Mouse (Mus musculus) thymus, adult 2 months (tissue): ENCODE measurements around the gene Edf1.

Experiments used
- CTCF ChIP-seq: fragments of 200-500 bp; IDR thresholded peaks from 2 replicates; pipeline ENCODE4 v1.5.1; 2012; ENCODE audit warnings: mild to moderate bottlenecking, control low read depth, low read length, moderate library complexity, borderline replicate concordance; ENCODE audit not compliant: control insufficient read depth, poor library complexity, insufficient read depth; ENCODE audit errors: extremely low read depth
- POLR2A ChIP-seq: fragments of 200-500 bp; IDR thresholded peaks from 2 replicates; pipeline ENCODE4 v1.6.1; 2012; ENCODE audit warnings: mild to moderate bottlenecking, low read length, control low read depth, moderate library complexity; ENCODE audit not compliant: control insufficient read depth, poor library complexity, insufficient read depth; ENCODE audit errors: extremely low read depth

DNA sequence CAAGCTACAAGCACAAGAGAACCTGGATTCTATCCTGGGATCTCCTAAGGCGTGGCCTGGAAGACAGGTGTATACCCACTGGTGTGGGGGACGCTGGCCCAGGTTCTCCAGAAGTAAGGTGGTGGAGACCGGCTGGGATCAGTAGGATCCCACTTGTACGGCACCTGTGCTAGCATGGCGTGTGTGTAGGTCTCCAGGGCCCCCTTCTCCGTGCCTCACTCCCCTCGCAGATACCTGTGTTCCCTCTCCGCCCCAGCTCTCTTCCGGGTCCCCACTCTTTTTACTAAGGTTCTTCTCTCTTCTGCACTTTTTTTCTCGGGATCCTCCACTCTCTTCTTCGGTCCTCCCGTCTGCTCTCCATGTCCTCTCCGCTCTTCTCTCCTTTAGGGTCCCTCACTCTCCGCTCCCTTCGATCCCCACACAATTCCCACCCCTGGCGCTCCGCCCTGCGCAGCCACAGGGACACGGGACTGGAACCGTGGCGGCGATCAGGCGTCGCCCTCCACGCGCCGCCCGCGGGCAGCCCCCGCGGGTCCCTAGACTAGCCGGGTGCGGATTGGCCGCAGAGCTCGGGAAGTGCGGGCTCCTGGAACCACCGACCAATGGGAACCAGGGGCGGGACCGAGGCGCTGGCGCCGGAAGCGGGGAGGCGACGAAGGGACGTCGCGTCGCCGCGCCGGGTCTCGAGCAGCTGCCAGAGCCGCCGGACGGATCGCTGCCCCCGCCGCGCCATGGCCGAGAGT lies at the start of gene Edf1:
- peak; percentile 96 for TF ChIP-seq POLR2A
- TF ChIP-seq CTCF = peak; percentile 31; the same call in 1 of the 2 replicates
